Mouse (Mus musculus) kidney, adult 11 months (tissue): ENCODE data around the gene Tbc1d1.

Experiments
- DNase-seq: peaks from one replicate; pipeline ENCODE4 v3.0.0; 2022

The Tbc1d1 gene

DNA sequence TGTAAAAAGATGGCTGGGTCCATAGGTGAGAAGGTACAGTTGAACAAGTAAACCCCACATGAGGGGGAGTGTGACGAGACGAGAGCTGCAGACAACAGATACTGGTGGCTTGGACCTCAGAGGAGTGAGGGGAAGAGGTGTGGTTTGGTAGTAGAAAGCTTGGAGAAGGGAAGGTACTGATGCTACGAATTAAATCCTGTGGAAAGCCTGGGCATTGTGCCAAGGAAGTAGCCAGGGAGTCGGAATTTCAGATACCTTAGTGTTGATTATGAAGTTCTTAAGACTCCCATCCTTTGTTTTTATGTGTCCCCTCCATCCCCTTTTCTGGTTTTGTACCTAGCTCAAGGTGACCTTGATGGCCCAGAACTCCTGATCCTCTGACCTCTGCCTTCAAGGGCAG lies 124.5 kb downstream of the Tbc1d1 start:
- no peak for DNase-seq

DNA sequence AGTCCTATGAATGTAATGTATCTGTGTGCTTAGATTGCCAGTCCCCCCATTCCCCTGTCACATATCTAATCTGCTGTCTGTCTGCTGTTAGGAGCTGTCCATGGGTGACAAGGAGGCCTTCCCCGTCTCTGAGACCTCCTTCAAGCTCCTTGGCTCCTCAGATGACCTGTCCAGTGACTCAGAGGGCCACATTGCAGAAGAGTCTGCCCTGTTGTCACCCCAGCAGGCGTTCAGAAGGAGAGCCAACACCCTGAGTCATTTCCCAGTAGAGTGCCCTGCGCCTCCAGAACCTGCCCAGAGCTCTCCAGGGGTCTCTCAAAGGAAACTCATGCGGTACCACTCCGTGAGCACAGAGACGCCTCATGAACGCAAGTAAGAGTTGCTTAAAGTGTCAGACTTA lies 125.6 kb downstream of the Tbc1d1 start:
- no peak for DNase-seq

- DNase-seq = no peak
These were observed 126.5 kb downstream of the Tbc1d1 start for GRCm38 (mm10) chr5:64282594-64282993.

DNA sequence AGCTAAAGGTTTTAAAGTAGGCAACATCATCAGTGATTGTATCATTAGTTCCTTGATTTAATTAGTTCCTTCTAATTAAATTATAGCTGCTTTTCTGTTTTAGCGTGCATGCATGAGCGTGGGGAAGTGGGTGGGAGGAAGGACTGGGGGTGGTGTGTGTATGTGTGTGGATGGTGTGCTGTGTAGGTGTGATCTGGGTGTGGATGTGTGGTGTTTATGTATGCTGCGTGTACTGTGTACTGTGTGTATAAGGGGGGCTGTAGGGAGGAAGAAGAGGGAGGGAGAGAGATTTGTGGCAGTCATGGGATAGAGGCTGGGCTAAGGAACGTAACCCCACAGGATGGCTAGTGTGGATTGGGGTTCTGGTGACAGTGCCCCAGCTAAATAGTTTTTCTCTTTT lies 129.2 kb downstream of the Tbc1d1 start:
- no peak for DNase-seq

GRCm38 (mm10) chr5:64285851-64286250 lies 129.7 kb downstream of the Tbc1d1 start:
- no peak for DNase-seq

GRCm38 (mm10) chr5:64287287-64287686 lies 131.2 kb downstream of the Tbc1d1 start:
- no peak for DNase-seq

DNA sequence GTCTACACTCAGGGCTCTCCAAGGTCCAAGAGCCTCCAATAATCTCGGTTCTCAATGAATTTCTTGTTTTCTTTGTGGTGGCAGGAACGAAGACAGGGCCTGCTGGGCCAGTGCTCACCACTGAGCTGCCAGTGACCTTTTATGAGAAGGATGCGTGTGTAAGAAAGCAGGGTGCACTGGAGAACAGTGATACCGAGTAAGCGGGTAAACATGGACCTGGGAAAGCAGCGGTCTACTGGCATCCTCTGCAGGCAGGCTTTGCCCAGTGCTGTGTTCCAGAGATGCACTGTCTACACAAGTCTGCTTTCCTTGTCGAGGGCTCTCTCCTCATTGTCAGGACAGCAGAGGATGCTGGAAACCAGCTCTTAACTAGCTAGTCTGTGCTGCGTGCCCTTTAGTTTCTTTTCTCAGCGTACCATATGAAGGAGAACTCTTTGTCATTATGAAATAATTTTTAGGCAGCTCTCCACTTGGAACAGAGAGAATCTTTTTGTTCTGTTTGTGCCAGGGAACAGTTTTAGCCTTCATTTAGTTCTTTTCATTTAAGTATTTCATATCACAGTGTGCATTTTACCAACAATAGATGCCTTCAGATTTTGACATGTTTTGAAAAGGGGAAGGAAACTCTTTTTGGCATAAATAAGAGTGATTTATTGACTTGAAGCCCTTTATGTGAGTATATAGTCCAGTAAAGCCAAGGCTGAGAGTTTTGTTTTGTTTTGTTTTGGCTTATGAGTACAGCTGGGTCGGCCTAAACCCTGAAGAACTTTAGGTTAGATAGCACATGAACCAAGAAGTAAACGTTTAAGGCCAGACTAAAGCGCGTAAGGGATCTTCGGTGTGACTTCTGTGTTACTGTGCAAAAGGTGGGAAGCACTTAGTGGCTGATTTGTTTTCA lies 132.2 kb downstream of the Tbc1d1 start:
- DNase-seq = no peak

GRCm38 (mm10) chr5:64289202-64290060 lies 133.3 kb downstream of the Tbc1d1 start:
- DNase-seq = peak; percentile 93

GRCm38 (mm10) chr5:64290061-64290345 lies 133.9 kb downstream of the Tbc1d1 start:
- DNase-seq = no peak

DNA sequence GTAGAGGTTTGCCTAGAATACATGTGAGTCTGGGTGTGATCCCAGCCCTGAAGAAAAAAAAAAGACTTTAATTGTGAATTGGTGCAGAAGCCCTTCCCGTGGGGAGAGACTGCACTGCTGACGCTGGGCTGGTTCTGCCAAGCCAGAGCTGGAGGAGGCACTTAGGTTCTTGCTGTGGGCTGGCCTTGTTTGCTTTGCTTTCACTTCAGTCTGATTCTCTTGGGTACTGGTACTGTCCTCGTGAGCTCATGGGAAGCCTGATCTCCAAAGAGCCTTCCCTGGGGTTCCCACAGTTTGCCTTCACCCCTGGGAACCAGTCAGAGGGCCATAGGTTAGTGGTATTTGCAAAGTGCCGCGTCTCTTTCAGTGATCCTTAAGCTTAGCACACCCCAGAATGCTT lies 135.6 kb downstream of the Tbc1d1 start:
- no peak for DNase-seq

GRCm38 (mm10) chr5:64295621-64296020 lies 139.5 kb downstream of the Tbc1d1 start:
- no peak for DNase-seq

DNA sequence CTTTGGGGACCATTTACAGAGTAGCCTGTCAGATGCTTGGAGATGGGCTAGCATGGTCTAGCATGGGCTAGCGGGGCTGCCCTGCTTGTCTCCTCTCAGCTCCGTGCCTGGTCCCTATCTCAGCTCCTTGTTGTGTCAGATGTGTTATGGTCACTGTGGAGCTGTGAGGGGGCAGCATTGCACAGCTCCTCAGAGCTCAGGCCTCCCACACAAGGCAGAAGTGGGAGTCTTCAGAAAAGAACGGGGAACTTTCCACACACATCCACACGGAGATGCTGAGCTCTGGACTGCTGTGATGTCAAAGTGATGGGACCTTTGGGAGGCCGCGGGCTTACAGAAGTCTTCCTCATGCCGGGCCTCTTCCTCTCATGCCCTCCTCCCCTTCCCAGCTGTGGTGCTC lies 140.2 kb downstream of the Tbc1d1 start:
- no peak for DNase-seq

- DNase-seq = no peak
These were observed 141.0 kb downstream of the Tbc1d1 start for GRCm38 (mm10) chr5:64297100-64297499.

- peak; percentile 75 for DNase-seq
These were observed 142.4 kb downstream of the Tbc1d1 start for GRCm38 (mm10) chr5:64298331-64299036.

DNA sequence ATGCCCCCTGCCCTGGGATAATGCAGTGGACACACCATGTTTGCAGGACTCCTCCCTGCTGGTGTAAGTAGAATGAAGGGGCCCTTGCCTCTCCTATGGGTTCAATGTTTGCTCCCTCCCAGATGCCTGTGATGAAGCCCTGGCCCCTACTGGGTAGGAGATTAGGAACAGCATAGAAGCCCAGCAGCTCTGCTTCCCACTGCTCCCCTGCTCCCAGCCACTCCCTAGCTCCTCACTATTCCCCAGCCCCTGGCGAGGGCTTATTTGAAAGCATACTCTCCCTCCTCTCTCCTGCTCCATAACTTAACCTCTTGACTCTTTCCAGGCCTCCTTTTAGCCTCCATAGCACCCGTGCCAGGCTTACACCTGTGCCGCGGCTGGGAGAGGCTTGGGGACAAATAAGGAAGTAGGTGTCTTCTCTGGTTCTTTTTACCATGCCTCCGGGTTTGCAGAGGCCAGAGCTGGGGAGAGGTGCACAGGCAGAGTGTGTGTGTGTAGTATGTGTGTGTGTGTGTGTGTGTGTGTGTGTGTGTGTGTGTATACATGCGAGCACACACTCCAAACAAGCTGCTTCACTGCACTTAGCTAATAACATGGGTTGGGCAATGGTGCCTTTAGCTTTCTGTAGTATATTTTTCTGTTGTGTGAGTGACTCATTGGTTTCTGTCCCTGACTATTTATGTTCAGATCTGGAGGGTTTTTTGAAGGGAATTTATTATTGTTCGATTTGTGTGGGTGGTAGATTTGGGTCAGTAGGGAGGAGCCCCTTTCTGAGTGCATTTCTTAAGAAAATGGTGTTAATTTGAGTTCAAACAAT lies 143.6 kb downstream of the Tbc1d1 start:
- DNase-seq = no peak

GRCm38 (mm10) chr5:64301246-64301645 lies 145.1 kb downstream of the Tbc1d1 start:
- no peak for DNase-seq

DNA sequence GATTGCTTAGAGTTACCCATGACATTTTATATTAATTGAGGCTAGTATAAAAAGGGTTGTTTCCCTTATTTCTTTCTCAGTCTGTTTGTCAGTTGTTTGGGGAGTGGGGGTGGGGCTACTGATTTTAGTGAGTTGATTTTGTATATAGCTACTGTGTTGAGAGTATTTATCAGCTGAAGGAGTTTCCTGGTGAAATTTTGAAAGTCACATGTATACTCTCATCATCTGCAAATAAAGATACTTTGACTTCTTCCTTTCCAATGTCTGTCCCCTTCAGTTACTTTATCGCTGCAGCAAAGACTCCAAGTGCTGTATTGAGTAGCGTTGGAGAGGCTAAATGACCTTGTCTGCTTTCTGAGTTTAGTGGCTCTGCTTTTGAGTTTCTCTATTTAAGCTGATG lies 151.2 kb downstream of the Tbc1d1 start:
- no peak for DNase-seq

DNA sequence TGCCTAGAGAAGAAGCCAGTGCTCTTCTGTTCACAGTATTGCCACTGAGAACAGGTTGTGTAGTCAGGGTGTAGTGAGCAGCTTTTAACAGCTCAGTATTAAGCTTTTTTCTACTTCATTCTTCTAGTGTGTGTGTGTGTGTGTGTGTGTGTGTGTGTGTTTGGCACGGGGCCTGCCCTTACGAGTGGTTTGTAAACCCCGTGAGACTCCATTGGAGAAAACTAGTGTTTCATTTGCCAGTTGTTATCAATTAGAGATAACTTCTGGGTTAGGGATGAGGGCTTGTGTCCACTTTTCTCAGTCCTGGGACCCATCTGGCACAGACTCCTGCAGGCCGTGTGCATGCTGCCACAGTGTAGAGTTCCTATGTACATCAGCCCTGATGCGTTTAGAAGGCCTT lies 156.2 kb downstream of the Tbc1d1 start:
- DNase-seq = no peak

DNA sequence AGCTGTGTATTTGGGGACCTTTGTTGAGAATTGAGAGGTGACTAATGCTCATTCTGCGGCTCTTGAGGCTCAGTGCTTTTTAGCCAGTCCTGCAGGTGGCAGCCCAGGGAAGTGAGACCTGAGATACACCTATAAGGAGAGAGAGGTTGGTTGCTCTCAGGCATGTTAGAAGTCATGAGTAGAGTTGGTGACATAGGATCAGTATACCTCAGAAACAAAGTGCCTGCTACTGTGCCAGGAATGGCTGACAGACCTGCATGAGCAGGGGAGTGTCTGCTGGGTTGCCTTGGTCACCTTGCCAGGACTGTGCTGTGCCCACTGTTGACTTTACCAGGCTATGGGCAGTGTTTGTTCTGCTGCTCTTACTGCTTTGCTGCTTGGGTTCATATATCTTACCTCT lies 157.4 kb downstream of the Tbc1d1 start:
- no peak for DNase-seq

- peak; percentile 54 for DNase-seq
These were observed 158.4 kb downstream of the Tbc1d1 start for GRCm38 (mm10) chr5:64314288-64315052.

- no peak for DNase-seq
These were observed 159.0 kb downstream of the Tbc1d1 start for GRCm38 (mm10) chr5:64315088-64315487.

DNA sequence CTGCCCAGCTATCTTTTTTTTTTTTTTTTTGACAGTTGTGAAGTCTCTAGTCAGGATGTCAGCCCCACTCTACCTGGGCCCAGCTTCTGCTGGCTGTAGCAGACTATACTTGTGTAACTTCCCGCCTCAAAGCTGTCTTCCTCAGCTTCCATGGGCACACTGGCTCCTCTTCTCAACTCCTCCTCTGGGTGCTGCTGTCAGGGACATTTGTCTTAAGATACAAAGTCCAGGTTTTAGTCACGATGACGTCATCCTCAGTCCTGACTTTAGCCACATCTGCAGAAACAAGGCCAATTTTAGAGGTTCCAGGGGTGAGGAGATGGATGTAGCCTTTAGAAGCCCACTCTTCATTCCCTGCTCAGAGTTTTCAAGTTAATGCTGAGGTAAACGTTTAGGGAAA lies 167.2 kb downstream of the Tbc1d1 start:
- DNase-seq = no peak
